Mouse (Mus musculus): ENCODE data around the gene Rnf148. TPM values are rescaled to one million over a fixed set of nuclear protein-coding genes. Genes with fewer than 3 reads are reported as not detected.

The Rnf148 gene
- not detected in 2 replicates for polyA plus RNA-seq (2015; fragmentation: Nextera tagmentation; extraction: Ambion mirVana)

- 90% methylated on average over 2 of the region's 2 CpGs for WGBS
- no peaks in the 10 kb centered on the region for H3K4me1 ChIP-seq (replicated peaks)
- ATAC-seq = no peak
Observed at GRCm38 (mm10) chr6:23655036-23655435, at the start of gene Rnf148. Gene Rnf148 (minus strand): TSS chr6:23655136.

GRCm38 (mm10) chr6:23700879-23701278, 45.9 kb upstream of the Rnf148 start:
- Histone ChIP-seq H3K9me3 (no peaks in the 10 kb centered on the region), H3K4me1 (replicated peaks) (no peaks in the 10 kb centered on the region), H3K4me2 (replicated peaks) (no peak overlapping the region), H3K36me3 (no peaks in the 10 kb centered on the region), H3K27ac (no peak overlapping the region), H3K9ac (no peak overlapping the region), H3K4me3 (replicated peaks) (no peak overlapping the region), H3K27me3 (replicated peaks) (no peaks in the 10 kb centered on the region)
- 59% methylated on average over 3 of the region's 3 CpGs for WGBS
- no peak for ATAC-seq

More at GRCm38 (mm10) chr6:23655036-23655435, at the start of gene Rnf148:
- Histone ChIP-seq H3K4me2 (replicated peaks) (no peak within 1 kb of the TSS), H3K36me3 (no peaks in the 10 kb centered on the region), H3K9me3 (no peaks in the 10 kb centered on the region), H3K27me3 (replicated peaks) (no peaks in the 10 kb centered on the region), H3K27ac (no peak within 1 kb of the TSS), H3K9ac (no peak within 1 kb of the TSS), H3K4me3 (replicated peaks) (no peak within 1 kb of the TSS)

- Histone ChIP-seq H3K4me2 (replicated peaks) (no peak overlapping the region), H3K9ac (no peak overlapping the region), H3K4me1 (replicated peaks) (no peaks in the 10 kb centered on the region), H3K4me3 (replicated peaks) (no peak overlapping the region), H3K36me3 (no peaks in the 10 kb centered on the region), H3K27me3 (replicated peaks) (no peaks in the 10 kb centered on the region), H3K9me3 (no peaks in the 10 kb centered on the region), H3K27ac (no peak overlapping the region)
- no peak for ATAC-seq
- WGBS = 67% methylated on average over 1 of the region's 1 CpGs
Observed at GRCm38 (mm10) chr6:23678172-23678571, 23.2 kb upstream of the Rnf148 start.

- no peak for ATAC-seq
- H3K27me3 ChIP-seq (replicated peaks) = no peaks in the 10 kb centered on the region
- 70% methylated on average over 2 of the region's 2 CpGs for WGBS
Observed at GRCm38 (mm10) chr6:23650205-23650604, 4.7 kb downstream of the Rnf148 start, which contains the start of gene Rnf133. Gene Rnf133 (minus strand): TSS chr6:23650305.

GRCm38 (mm10) chr6:23648732-23649131, 6.2 kb downstream of the Rnf148 start:
- no peak overlapping the region for H3K4me3 ChIP-seq (replicated peaks)
- no peak overlapping the region for H3K9ac ChIP-seq
- no peaks in the 10 kb centered on the region for H3K4me1 ChIP-seq (replicated peaks)
- no peaks in the 10 kb centered on the region for H3K36me3 ChIP-seq
- no peaks in the 10 kb centered on the region for H3K27me3 ChIP-seq (replicated peaks)
- H3K4me2 ChIP-seq (replicated peaks) = no peak overlapping the region
- ATAC-seq = no peak
- WGBS = 76% methylated on average over 8 of the region's 8 CpGs
- no peaks in the 10 kb centered on the region for H3K9me3 ChIP-seq
- H3K27ac ChIP-seq = no peak overlapping the region

More at GRCm38 (mm10) chr6:23650205-23650604, 4.7 kb downstream of the Rnf148 start, which contains the start of gene Rnf133:
- H3K9me3 ChIP-seq = no peaks in the 10 kb centered on the region
- H3K9ac ChIP-seq = no peak within 1 kb of the TSS
- no peaks in the 10 kb centered on the region for H3K36me3 ChIP-seq
- H3K4me3 ChIP-seq (replicated peaks) = no peak within 1 kb of the TSS
- no peaks in the 10 kb centered on the region for H3K4me1 ChIP-seq (replicated peaks)
- H3K4me2 ChIP-seq (replicated peaks) = no peak within 1 kb of the TSS
- H3K27ac ChIP-seq = no peak within 1 kb of the TSS

GRCm38 (mm10) chr6:23647627-23648247, 7.2 kb downstream of the Rnf148 start:
- Histone ChIP-seq H3K27ac (no peak overlapping the region), H3K4me1 (replicated peaks) (no peaks in the 10 kb centered on the region), H3K9ac (no peak overlapping the region), H3K27me3 (replicated peaks) (no peaks in the 10 kb centered on the region), H3K4me3 (replicated peaks) (no peak overlapping the region), H3K4me2 (replicated peaks) (no peak overlapping the region), H3K9me3 (no peaks in the 10 kb centered on the region), H3K36me3 (no peaks in the 10 kb centered on the region)
- 62% methylated on average over 7 of the region's 7 CpGs for WGBS
- ATAC-seq = no peak

GRCm38 (mm10) chr6:23637081-23637480, 17.9 kb downstream of the Rnf148 start:
- Histone ChIP-seq H3K4me3 (replicated peaks) (no peak overlapping the region), H3K9me3 (no peaks in the 10 kb centered on the region), H3K4me2 (replicated peaks) (no peak overlapping the region), H3K27me3 (replicated peaks) (no peaks in the 10 kb centered on the region), H3K36me3 (no peaks in the 10 kb centered on the region), H3K9ac (no peak overlapping the region), H3K4me1 (replicated peaks) (no peaks in the 10 kb centered on the region), H3K27ac (no peak overlapping the region)
- WGBS = 72% methylated on average over 3 of the region's 3 CpGs
- ATAC-seq = no peak

- Histone ChIP-seq H3K27ac (no peak overlapping the region), H3K4me3 (replicated peaks) (no peak overlapping the region), H3K9me3 (no peaks in the 10 kb centered on the region), H3K9ac (no peak overlapping the region), H3K4me2 (replicated peaks) (no peak overlapping the region), H3K27me3 (replicated peaks) (no peaks in the 10 kb centered on the region), H3K36me3 (no peaks in the 10 kb centered on the region), H3K4me1 (replicated peaks) (no peaks in the 10 kb centered on the region)
- ATAC-seq = no peak
- WGBS = 84% methylated on average over 3 of the region's 3 CpGs
Observed at GRCm38 (mm10) chr6:23635208-23635607, 19.7 kb downstream of the Rnf148 start.

- Histone ChIP-seq H3K4me1 (replicated peaks) (no peaks in the 10 kb centered on the region), H3K4me2 (replicated peaks) (no peak overlapping the region), H3K27ac (no peak overlapping the region), H3K27me3 (replicated peaks) (no peaks in the 10 kb centered on the region), H3K9ac (no peak overlapping the region), H3K4me3 (replicated peaks) (no peak overlapping the region), H3K36me3 (no peaks in the 10 kb centered on the region), H3K9me3 (no peaks in the 10 kb centered on the region)
- no peak for ATAC-seq
- WGBS = 88% methylated on average over 9 of the region's 9 CpGs
Observed at GRCm38 (mm10) chr6:23634016-23634415, 20.9 kb downstream of the Rnf148 start.

GRCm38 (mm10) chr6:23630465-23630864, 24.5 kb downstream of the Rnf148 start:
- Histone ChIP-seq H3K36me3 (no peaks in the 10 kb centered on the region), H3K9ac (no peak overlapping the region), H3K27ac (no peak overlapping the region), H3K4me1 (replicated peaks) (no peaks in the 10 kb centered on the region), H3K4me2 (replicated peaks) (no peak overlapping the region), H3K27me3 (replicated peaks) (no peaks in the 10 kb centered on the region), H3K9me3 (no peaks in the 10 kb centered on the region), H3K4me3 (replicated peaks) (no peak overlapping the region)
- 30% methylated on average over 4 of the region's 4 CpGs for WGBS
- no peak for ATAC-seq

Other genes with a start within 250 kb of the Rnf148 start
- gene Rnf133, start 4.8 kb downstream of the Rnf148 start, polyA plus RNA-seq (2015; fragmentation: Nextera tagmentation; extraction: Ambion mirVana) = not detected in 2 replicates
- 0.88 and 1.1 TPM in 2 replicates for gene Cadps2, start 184.3 kb upstream of the Rnf148 start, polyA plus RNA-seq (2015; fragmentation: Nextera tagmentation; extraction: Ambion mirVana)